14 mouse cellular contexts compared by ENCODE assay signal in genomic region chr5:135040777-135041176, GRCm38 (mm10). TPM values are rescaled to one million over a fixed set of nuclear protein-coding genes. Genes with fewer than 3 reads are reported as not detected.
DNase-seq lines count a peak whose midpoint lies in the region; ATAC-seq and TF ChIP-seq lines count a peak whose summit lies in the region.
"Had no signal": no experiment of that assay in that cellular context is flagged by ENCODE, and none has a peak within 500 bp of the region (broad histone marks: within the 10 kb centered on the region; RNA-seq: fewer than 3 reads in every experiment).

No protein-coding gene starts in this region.

- DNase-seq in hindbrain, embryonic 10.5 days (ENCODE audit: low spot score): no peak
- DNase-seq in ovary, adult 18-20 months (ENCODE audit: low spot score): peak; percentile 85
- no peak for DNase-seq in ovary, postnatal 14 days (ENCODE audit: low spot score)
- DNase-seq in liver, embryonic 11.5 days (ENCODE audit: low spot score): no peak
- DNase-seq: cerebellum, adult 2 months; gastrocnemius, adult 2 months; lung, postnatal 14 days had no signal

- no peak overlapping the region for H3K4me2 ChIP-seq in hindbrain, embryonic 13.5 days
- peak overlapping the region; percentile 47 for H3K4me2 ChIP-seq in liver, embryonic 11.5 days
- H3K4me2 ChIP-seq: kidney, embryonic 15.5 days; midbrain, embryonic 15.5 days; neural tube, embryonic 12.5 days had no signal

- H3K4me1 ChIP-seq in hindbrain, embryonic 10.5 days (replicated peaks): peaks cover 33% of the 10 kb centered on the region
- 0 out of 2 replicates have a peak, but pooled peaks cover 7% of the 10 kb centered on the region for H3K4me1 ChIP-seq in hindbrain, embryonic 13.5 days (replicated peaks)
- H3K4me1 ChIP-seq in liver, embryonic 11.5 days (replicated peaks; ENCODE audit: control insufficient read depth, insufficient read depth, low read length): peaks cover 31% of the 10 kb centered on the region
- no peaks in the 10 kb centered on the region; the same call in 1 of the 2 replicates for H3K4me1 ChIP-seq in testis, adult 2 months (ENCODE audit: control insufficient read depth, insufficient read depth, low read length)
- H3K4me1 ChIP-seq: midbrain, embryonic 15.5 days; neural tube, embryonic 12.5 days had no signal

- TF ChIP-seq POLR2A in testis, adult 2 months (IDR thresholded peaks at IDR 0.05; ENCODE audit: control insufficient read depth, low read depth, low read length): no peak

- H3K36me3 ChIP-seq in hindbrain, embryonic 10.5 days: peaks cover 53% of the 10 kb centered on the region
- H3K36me3 ChIP-seq in hindbrain, embryonic 13.5 days: peaks cover 41% of the 10 kb centered on the region
- peaks cover 3% of the 10 kb centered on the region; the same call in 1 of the 2 replicates for H3K36me3 ChIP-seq in liver, embryonic 11.5 days (ENCODE audit: control insufficient read depth, insufficient read depth, low read length)
- H3K36me3 ChIP-seq in testis, adult 2 months (ENCODE audit: control insufficient read depth, insufficient read depth, low read length): no peaks in the 10 kb centered on the region

- H3K27ac ChIP-seq in hindbrain, embryonic 10.5 days: peak overlapping the region; percentile 64; the same call in 1 of the 2 replicates
- no peak overlapping the region for H3K27ac ChIP-seq in hindbrain, embryonic 13.5 days
- peak overlapping the region; percentile 36 for H3K27ac ChIP-seq in liver, embryonic 11.5 days (ENCODE audit: low read depth, low read length)
- H3K27ac ChIP-seq in testis, adult 2 months (ENCODE audit: control insufficient read depth, insufficient read depth, low read depth, low read length): peak overlapping the region; percentile 61
- H3K27ac ChIP-seq: gastrocnemius, adult 2 months; hindbrain, postnatal 0 days; kidney, embryonic 15.5 days; midbrain, embryonic 15.5 days; neural tube, embryonic 12.5 days had no signal

- no peak for ATAC-seq in hindbrain, embryonic 13.5 days (ENCODE audit: low FRiP score)
- peak; percentile 42; the same call in 1 of the 2 replicates for ATAC-seq in liver, embryonic 11.5 days (replicated peaks; ENCODE audit: low FRiP score)
- no peak for ATAC-seq in CD4-positive, CD25-positive, alpha-beta regulatory T cell, adult 4 months
- ATAC-seq: hindbrain, postnatal 0 days; midbrain, embryonic 15.5 days had no signal

- 0 out of 2 replicates have a peak, but pooled peaks cover 5% of the 10 kb centered on the region for H3K27me3 ChIP-seq in hindbrain, embryonic 10.5 days (ENCODE audit: insufficient read depth, poor library complexity, severe bottlenecking)
- no peaks in the 10 kb centered on the region for H3K27me3 ChIP-seq in hindbrain, embryonic 13.5 days
- H3K27me3 ChIP-seq in liver, embryonic 11.5 days (replicated peaks; ENCODE audit: control insufficient read depth, insufficient read depth, low read length): no peaks in the 10 kb centered on the region
- no peaks in the 10 kb centered on the region for H3K27me3 ChIP-seq in testis, adult 2 months (ENCODE audit: control insufficient read depth, insufficient read depth, low read length)
- H3K27me3 ChIP-seq: kidney, embryonic 15.5 days; midbrain, embryonic 15.5 days; neural tube, embryonic 12.5 days had no signal

- H3K4me3 ChIP-seq in hindbrain, embryonic 10.5 days: no peak overlapping the region
- H3K4me3 ChIP-seq in hindbrain, embryonic 13.5 days: no peak overlapping the region
- 0 out of 2 replicates have a peak overlapping the region, but pooled peaks have one; percentile 3 for H3K4me3 ChIP-seq in liver, embryonic 11.5 days (ENCODE audit: low read depth, low read length)
- H3K4me3 ChIP-seq in testis, adult 2 months (ENCODE audit: control insufficient read depth, low read depth, low read length): no peak overlapping the region
- H3K4me3 ChIP-seq: gastrocnemius, adult 2 months; kidney, embryonic 15.5 days; midbrain, embryonic 15.5 days; neural tube, embryonic 12.5 days had no signal

- no peaks in the 10 kb centered on the region for H3K9me3 ChIP-seq in hindbrain, embryonic 10.5 days
- no peaks in the 10 kb centered on the region for H3K9me3 ChIP-seq in hindbrain, embryonic 13.5 days
- H3K9me3 ChIP-seq in liver, embryonic 11.5 days (ENCODE audit: control insufficient read depth, low read length): no peaks in the 10 kb centered on the region
- H3K9me3 ChIP-seq: kidney, embryonic 15.5 days; midbrain, embryonic 15.5 days; neural tube, embryonic 12.5 days had no signal

- WGBS in hindbrain, embryonic 10.5 days: 75% methylated on average over 11 of the region's 11 CpGs
- WGBS in hindbrain, embryonic 13.5 days: 83% methylated on average over 11 of the region's 11 CpGs
- 29% methylated on average over 11 of the region's 11 CpGs for WGBS in liver, embryonic 11.5 days

- no peak overlapping the region for H3K9ac ChIP-seq in hindbrain, embryonic 13.5 days
- H3K9ac ChIP-seq in liver, embryonic 11.5 days (ENCODE audit: low read depth, low read length): peak overlapping the region; percentile 57
- H3K9ac ChIP-seq: kidney, embryonic 15.5 days; midbrain, embryonic 15.5 days; neural tube, embryonic 12.5 days had no signal

- no peak for TF ChIP-seq CTCF in testis, adult 2 months (IDR thresholded peaks at IDR 0.05; ENCODE audit: control insufficient read depth, insufficient read depth, insufficient replicate concordance, low read depth, low read length)

RNA-seq across cellular contexts. Expression of gene Stx1a, which starts 17.5 kb away (rescaled TPM):
- 17.0 and 20.5 TPM in 2 replicates for polyA plus RNA-seq in hindbrain, embryonic 10.5 days (2016; fragmentation: Nextera tagmentation; extraction: Ambion mirVana)
- polyA plus RNA-seq in hindbrain, embryonic 13.5 days (2015; fragmentation: Nextera tagmentation; extraction: Ambion mirVana): 78.4 and 78.9 TPM in 2 replicates
- polyA plus RNA-seq in liver, embryonic 11.5 days (2014; fragmentation: Nextera tagmentation; extraction: Ambion mirVana): 6.2 and 6.4 TPM in 2 replicates
- 6.8 and 7.6 TPM in 2 replicates for polyA plus RNA-seq in testis, adult 2 months (2012; rRNA removed)
- polyA plus RNA-seq in CD4-positive, CD25-positive, alpha-beta regulatory T cell, adult 4 months (2017; shearing (Covaris generic)): 10 to 100 TPM; 15.4 to 27.0 TPM

RNA-seq across cellular contexts. Expression of gene Dnajc30, which starts 23.2 kb away (rescaled TPM):
- polyA plus RNA-seq in hindbrain, embryonic 10.5 days (2016; fragmentation: Nextera tagmentation; extraction: Ambion mirVana): 24.5 and 30.4 TPM in 2 replicates
- polyA plus RNA-seq in hindbrain, embryonic 13.5 days (2015; fragmentation: Nextera tagmentation; extraction: Ambion mirVana): 37.4 and 38.8 TPM in 2 replicates
- 25.1 and 27.2 TPM in 2 replicates for polyA plus RNA-seq in liver, embryonic 11.5 days (2014; fragmentation: Nextera tagmentation; extraction: Ambion mirVana)
- 23.4 TPM in 2 replicates for polyA plus RNA-seq in testis, adult 2 months (2012; rRNA removed)
- polyA plus RNA-seq in CD4-positive, CD25-positive, alpha-beta regulatory T cell, adult 4 months (2017; shearing (Covaris generic)): 10 to 100 TPM; 23.4 to 36.6 TPM

RNA-seq across cellular contexts. Expression of gene Bud23, which starts 24.0 kb away (rescaled TPM):
- polyA plus RNA-seq in hindbrain, embryonic 10.5 days (2016; fragmentation: Nextera tagmentation; extraction: Ambion mirVana): 155 and 160 TPM in 2 replicates
- 79.1 and 93.5 TPM in 2 replicates for polyA plus RNA-seq in hindbrain, embryonic 13.5 days (2015; fragmentation: Nextera tagmentation; extraction: Ambion mirVana)
- polyA plus RNA-seq in liver, embryonic 11.5 days (2014; fragmentation: Nextera tagmentation; extraction: Ambion mirVana): 157 and 158 TPM in 2 replicates
- polyA plus RNA-seq in testis, adult 2 months (2012; rRNA removed): 42.9 and 43.5 TPM in 2 replicates
- 100 to 1,000 TPM in 1 of 2 experiments, 10 to 100 TPM in 1; 60.8 to 103 TPM for polyA plus RNA-seq in CD4-positive, CD25-positive, alpha-beta regulatory T cell, adult 4 months (2017; shearing (Covaris generic))

RNA-seq across cellular contexts. Expression of gene Abhd11, which starts 31.8 kb away (rescaled TPM):
- 42.2 and 43.6 TPM in 2 replicates for polyA plus RNA-seq in hindbrain, embryonic 10.5 days (2016; fragmentation: Nextera tagmentation; extraction: Ambion mirVana)
- 64.6 and 65.0 TPM in 2 replicates for polyA plus RNA-seq in hindbrain, embryonic 13.5 days (2015; fragmentation: Nextera tagmentation; extraction: Ambion mirVana)
- 64.9 and 71.1 TPM in 2 replicates for polyA plus RNA-seq in liver, embryonic 11.5 days (2014; fragmentation: Nextera tagmentation; extraction: Ambion mirVana)
- polyA plus RNA-seq in testis, adult 2 months (2012; rRNA removed): 102 and 108 TPM in 2 replicates
- 10 to 100 TPM; 64.3 to 80.5 TPM for polyA plus RNA-seq in CD4-positive, CD25-positive, alpha-beta regulatory T cell, adult 4 months (2017; shearing (Covaris generic))

RNA-seq across cellular contexts. Expression of gene Vps37d, which starts 37.3 kb away (rescaled TPM):
- polyA plus RNA-seq in hindbrain, embryonic 10.5 days (2016; fragmentation: Nextera tagmentation; extraction: Ambion mirVana): 8.6 and 19.2 TPM in 2 replicates
- 29.8 and 31.9 TPM in 2 replicates for polyA plus RNA-seq in hindbrain, embryonic 13.5 days (2015; fragmentation: Nextera tagmentation; extraction: Ambion mirVana)
- polyA plus RNA-seq in liver, embryonic 11.5 days (2014; fragmentation: Nextera tagmentation; extraction: Ambion mirVana): 2.6 and 3.0 TPM in 2 replicates
- polyA plus RNA-seq in testis, adult 2 months (2012; rRNA removed): 0.33 and 0.71 TPM in 2 replicates
- polyA plus RNA-seq in CD4-positive, CD25-positive, alpha-beta regulatory T cell, adult 4 months (2017; shearing (Covaris generic)): not detected
